Mouse (Mus musculus): ENCODE measurements at regions not wholly inside any gene's neighbourhood (a gene's known extent, or its start where the extent isn't known, plus 50 kb on each side); places are given as distances from the start of the nearest gene placed in this dataset.
"Not testable (repeated sequence)": the region's sequence is repeated elsewhere in the genome, so short reads cannot be mapped to it uniquely, and the experiment has no call there.

DNA sequence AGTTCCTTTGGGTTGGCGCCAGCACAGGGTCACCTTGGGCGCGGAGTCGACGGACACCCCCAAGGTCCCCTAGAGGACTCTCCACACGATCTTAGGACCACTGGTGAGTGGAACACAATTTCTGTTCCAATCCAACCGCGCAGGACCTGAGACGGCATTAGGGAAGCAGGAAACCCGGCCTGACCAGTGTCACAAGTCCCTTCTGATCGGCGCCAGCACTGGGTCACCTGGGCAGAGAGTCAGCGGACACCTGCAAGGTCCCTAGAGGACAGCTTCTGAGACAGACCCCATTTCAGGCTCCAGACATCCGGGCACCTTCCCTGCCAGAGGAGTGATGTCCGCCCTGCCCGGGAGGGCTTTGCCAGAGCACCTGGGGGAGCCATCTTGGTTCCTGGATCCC lies 74.2 kb upstream of the Cdh13 start:
- not testable (repeated sequence) for H3K27ac ChIP-seq (ENCODE audit: low read depth, low read length); H3K4me1 ChIP-seq (ENCODE audit: insufficient read depth); H3K4me3 ChIP-seq (ENCODE audit: low read depth, low read length); ATAC-seq; H3K36me3 ChIP-seq (ENCODE audit: insufficient read depth); DNase-seq; H3K4me2 ChIP-seq (ENCODE audit: low read depth); H3K9ac ChIP-seq; H3K27me3 ChIP-seq (ENCODE audit: insufficient read depth, low read length); H3K9me3 ChIP-seq (ENCODE audit: low read length)
- 97% methylated on average over 16 of the region's 16 CpGs for WGBS

DNA sequence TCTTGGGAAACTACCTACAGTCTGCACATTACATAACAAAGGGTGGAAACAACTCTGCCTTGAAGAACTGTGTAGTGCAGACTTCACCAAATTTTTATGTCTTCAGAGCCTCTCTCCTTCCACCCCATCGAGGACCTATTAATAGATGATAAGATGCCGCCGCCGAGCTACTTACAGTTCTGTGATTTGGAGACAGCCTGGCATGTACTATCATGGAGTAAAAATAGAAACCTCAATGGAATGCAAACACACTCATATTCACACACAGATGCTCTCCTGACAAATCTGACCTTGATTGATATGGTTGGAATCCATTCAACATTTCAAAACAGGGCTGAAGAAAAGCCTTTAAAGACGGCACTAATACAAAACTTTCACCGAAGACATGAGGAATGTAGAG lies 92.7 kb upstream of the Cdh13 start:
- Histone ChIP-seq H3K4me1 (ENCODE audit: insufficient read depth) (peaks cover 4% of the 10 kb centered on the region; the same call in 1 of the 2 replicates), H3K36me3 (ENCODE audit: insufficient read depth) (no peaks in the 10 kb centered on the region), H3K4me2 (ENCODE audit: low read depth) (no peak overlapping the region), H3K4me3 (ENCODE audit: low read depth, low read length) (no peak overlapping the region), H3K27me3 (ENCODE audit: insufficient read depth, low read length) (no peaks in the 10 kb centered on the region), H3K9ac (no peak overlapping the region), H3K9me3 (ENCODE audit: low read length) (no peaks in the 10 kb centered on the region), H3K27ac (ENCODE audit: low read depth, low read length) (no peak overlapping the region)
- no peak for TF ChIP-seq CTCF (IDR thresholded peaks at IDR 0.05; ENCODE audit: low read depth)
- DNase-seq (peak; percentile 57), ATAC-seq (peak; percentile 54)
- WGBS: 60% methylated on average over 6 of the region's 6 CpGs

DNA sequence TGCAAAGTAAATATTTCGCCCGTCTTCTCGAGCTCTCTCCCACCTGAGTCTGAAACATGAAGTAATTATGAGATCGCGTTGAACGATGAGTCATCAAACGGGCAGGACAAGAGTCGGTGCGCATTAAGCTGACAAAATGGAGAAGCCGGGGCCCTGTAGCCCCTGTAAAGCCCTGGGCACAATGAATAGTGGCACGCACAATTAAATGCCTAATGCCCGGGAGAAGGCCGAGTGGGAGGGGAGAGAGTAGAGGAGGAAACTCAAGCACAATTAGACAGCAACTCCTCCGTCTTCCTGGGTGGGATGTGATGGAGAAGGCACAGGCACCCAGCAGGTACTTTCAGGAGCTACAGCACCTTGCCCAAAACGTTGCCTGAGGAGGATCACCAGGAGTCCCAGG lies 94.3 kb upstream of the Cdh13 start:
- no peak for DNase-seq

DNA sequence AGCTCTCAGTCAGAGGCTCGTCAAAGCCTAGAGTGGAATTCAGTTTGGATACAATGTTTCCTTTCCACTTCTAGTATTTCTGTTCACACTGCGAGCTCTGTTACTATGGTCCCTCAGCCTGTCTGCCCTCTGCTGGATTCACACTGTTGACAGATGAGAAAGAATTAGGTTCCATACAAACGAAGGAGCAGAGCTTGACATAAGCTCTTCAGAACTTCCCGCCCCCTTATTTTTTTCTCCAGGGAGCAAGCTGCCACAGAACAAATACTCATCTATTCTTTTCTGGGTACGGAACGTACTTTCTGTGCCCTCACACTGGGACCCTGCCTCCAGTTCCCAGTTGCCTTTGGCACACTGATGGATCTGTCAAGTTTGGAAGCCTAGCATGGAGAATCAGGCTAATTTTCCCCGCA lies 114.5 kb upstream of the Cdh13 start:
- TF ChIP-seq CTCF (IDR thresholded peaks at IDR 0.05; ENCODE audit: low read depth): peak; percentile 52
- Histone ChIP-seq H3K27me3 (ENCODE audit: insufficient read depth, low read length) (no peaks in the 10 kb centered on the region), H3K27ac (ENCODE audit: low read depth, low read length) (no peak overlapping the region), H3K9ac (no peak overlapping the region), H3K4me1 (ENCODE audit: insufficient read depth) (0 out of 2 replicates have a peak, but pooled peaks cover 5% of the 10 kb centered on the region), H3K4me3 (ENCODE audit: low read depth, low read length) (no peak overlapping the region), H3K9me3 (ENCODE audit: low read length) (no peaks in the 10 kb centered on the region), H3K4me2 (ENCODE audit: low read depth) (no peak overlapping the region), H3K36me3 (ENCODE audit: insufficient read depth) (no peaks in the 10 kb centered on the region)
- peak; percentile 54 for DNase-seq
- ATAC-seq: peak; percentile 66
- 27% methylated on average over 7 of the region's 7 CpGs for WGBS

More for the DNA sequence above, 94.3 kb upstream of the Cdh13 start:
- Histone ChIP-seq H3K36me3 (ENCODE audit: insufficient read depth) (no peaks in the 10 kb centered on the region), H3K4me3 (ENCODE audit: low read depth, low read length) (no peak overlapping the region), H3K4me1 (ENCODE audit: insufficient read depth) (peaks cover 4% of the 10 kb centered on the region; the same call in 1 of the 2 replicates), H3K4me2 (ENCODE audit: low read depth) (no peak overlapping the region), H3K9me3 (ENCODE audit: low read length) (no peaks in the 10 kb centered on the region), H3K27ac (ENCODE audit: low read depth, low read length) (no peak overlapping the region), H3K9ac (no peak overlapping the region), H3K27me3 (ENCODE audit: insufficient read depth, low read length) (no peaks in the 10 kb centered on the region)
- ATAC-seq: no peak
- TF ChIP-seq CTCF (IDR thresholded peaks at IDR 0.05; ENCODE audit: low read depth): no peak
- 22% methylated on average over 15 of the region's 15 CpGs for WGBS

DNA sequence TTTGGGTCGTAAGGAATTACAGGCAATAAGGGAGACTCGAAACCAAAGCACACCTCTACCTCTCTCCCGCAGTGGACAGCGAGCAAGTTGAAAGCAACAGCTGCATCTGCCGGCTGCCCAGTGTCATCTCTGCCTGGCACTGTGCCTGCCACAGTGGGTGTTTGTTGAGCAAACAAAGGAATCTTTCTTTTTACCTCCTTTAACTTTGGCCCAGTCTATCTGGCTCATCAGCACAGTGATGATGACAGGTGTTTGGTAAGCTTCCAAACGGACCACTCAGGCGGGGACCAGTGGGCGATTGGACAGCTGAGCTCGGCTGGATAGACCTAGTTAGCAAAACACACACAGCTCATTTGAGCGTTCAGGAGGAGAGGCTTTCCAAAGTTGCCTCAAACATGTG lies 121.4 kb upstream of the Cdh13 start:
- H3K9ac ChIP-seq: no peak overlapping the region
- DNase-seq: peak; percentile 60
- no peaks in the 10 kb centered on the region for H3K36me3 ChIP-seq (ENCODE audit: insufficient read depth)
- no peaks in the 10 kb centered on the region for H3K4me1 ChIP-seq (ENCODE audit: insufficient read depth)
- no peak overlapping the region for H3K27ac ChIP-seq (ENCODE audit: low read depth, low read length)
- WGBS: 30% methylated on average over 10 of the region's 10 CpGs
- no peaks in the 10 kb centered on the region for H3K9me3 ChIP-seq (ENCODE audit: low read length)
- H3K4me2 ChIP-seq (ENCODE audit: low read depth): no peak overlapping the region
- no peaks in the 10 kb centered on the region for H3K27me3 ChIP-seq (ENCODE audit: insufficient read depth, low read length)
- no peak overlapping the region for H3K4me3 ChIP-seq (ENCODE audit: low read depth, low read length)
- peak; percentile 60 for ATAC-seq
- TF ChIP-seq CTCF (IDR thresholded peaks at IDR 0.05; ENCODE audit: low read depth): no peak

DNA sequence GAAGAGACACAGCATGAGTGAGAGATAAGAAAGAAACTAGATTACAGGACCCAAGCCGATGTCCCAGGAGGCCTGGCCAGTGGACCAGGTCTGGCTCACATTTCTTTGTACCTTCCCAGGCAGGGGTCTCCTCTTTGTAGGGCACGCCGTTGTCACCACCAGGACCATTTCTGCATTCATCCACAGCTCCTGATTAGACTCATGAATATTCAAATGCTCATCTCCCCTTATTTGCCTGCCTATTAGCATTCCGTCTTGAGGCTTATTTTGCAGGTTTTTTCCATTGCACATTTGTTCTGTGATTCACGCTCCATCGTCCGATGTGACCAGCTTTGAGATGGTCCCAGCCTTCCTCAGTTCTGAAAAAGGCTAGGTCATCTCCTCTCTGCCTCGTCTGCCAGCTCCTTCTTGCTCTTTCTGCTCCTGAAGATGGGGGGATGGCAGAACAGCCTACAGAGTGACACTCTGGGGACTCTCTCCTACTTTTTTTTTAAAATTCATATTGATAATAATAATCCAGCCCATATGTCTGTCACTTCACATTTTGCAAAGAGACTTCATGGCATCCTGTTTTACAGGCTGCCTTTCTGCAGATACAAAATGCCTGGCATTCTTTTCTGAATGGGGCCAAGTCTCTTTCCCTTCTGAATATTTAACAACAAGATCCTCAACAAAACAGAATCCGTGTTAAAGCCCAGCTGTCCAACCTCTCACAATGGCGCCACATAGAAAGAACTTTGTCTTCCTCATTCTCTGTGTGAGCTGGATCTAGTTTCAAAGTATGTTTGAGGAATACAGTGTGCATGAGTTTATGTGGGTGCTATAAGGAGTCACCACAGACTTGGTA lies 136.0 kb upstream of the Cdh13 start:
- ATAC-seq (peak; percentile 53), DNase-seq (peak; percentile 48)
- Histone ChIP-seq H3K4me1 (ENCODE audit: insufficient read depth) (0 out of 2 replicates have a peak, but pooled peaks cover 6% of the 10 kb centered on the region), H3K27ac (ENCODE audit: low read depth, low read length) (peak overlapping the region; percentile 62), H3K9me3 (ENCODE audit: low read length) (no peaks in the 10 kb centered on the region), H3K27me3 (ENCODE audit: insufficient read depth, low read length) (no peaks in the 10 kb centered on the region), H3K36me3 (ENCODE audit: insufficient read depth) (no peaks in the 10 kb centered on the region), H3K9ac (no peak overlapping the region), H3K4me3 (ENCODE audit: low read depth, low read length) (no peak overlapping the region), H3K4me2 (ENCODE audit: low read depth) (no peak overlapping the region)
- WGBS: 17% methylated on average over 10 of the region's 10 CpGs
- TF ChIP-seq CTCF (IDR thresholded peaks at IDR 0.05; ENCODE audit: low read depth): no peak

DNA sequence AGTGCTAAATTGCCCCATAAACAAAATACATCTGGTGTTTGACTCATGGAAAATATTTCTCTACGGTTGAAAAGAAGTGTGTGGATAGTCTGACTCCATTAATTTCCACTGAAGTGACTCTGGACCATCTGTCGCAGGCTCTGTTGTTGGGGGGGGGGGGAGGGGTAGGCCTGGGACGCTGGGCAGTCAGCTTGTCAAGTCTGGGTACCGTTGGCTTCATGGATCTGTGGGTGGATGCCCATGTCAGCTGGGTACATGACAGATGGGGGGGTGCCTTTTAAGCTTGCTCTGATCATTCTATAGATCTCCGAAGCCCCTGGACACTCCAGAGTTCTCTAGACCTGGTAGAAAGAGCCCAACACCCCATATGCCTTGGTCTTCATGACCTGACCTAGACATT lies 139.0 kb upstream of the Cdh13 start:
- no peak for DNase-seq
- Histone ChIP-seq H3K4me1 (ENCODE audit: insufficient read depth) (0 out of 2 replicates have a peak, but pooled peaks cover 6% of the 10 kb centered on the region), H3K27me3 (ENCODE audit: insufficient read depth, low read length) (no peaks in the 10 kb centered on the region), H3K36me3 (ENCODE audit: insufficient read depth) (no peaks in the 10 kb centered on the region), H3K9me3 (ENCODE audit: low read length) (no peaks in the 10 kb centered on the region), H3K9ac (no peak overlapping the region), H3K4me3 (ENCODE audit: low read depth, low read length) (no peak overlapping the region), H3K4me2 (ENCODE audit: low read depth) (no peak overlapping the region), H3K27ac (ENCODE audit: low read depth, low read length) (no peak overlapping the region)
- 67% methylated on average over 5 of the region's 5 CpGs for WGBS
- ATAC-seq: no peak
- no peak for TF ChIP-seq CTCF (IDR thresholded peaks at IDR 0.05; ENCODE audit: low read depth)

Measured in forebrain, postnatal 0 days (tissue).